Mouse (Mus musculus) lung, embryonic 15.5 days (tissue): ENCODE measurements around the gene Ebf1. TPM values are rescaled to one million over a fixed set of nuclear protein-coding genes. Genes with fewer than 3 reads are reported as not detected.

ENCODE experiments used
- ATAC-seq: fragments of 200-750 bp; cut with Nextera tagmentation; 2 replicates; pipeline ENCODE4 v1.8.0; 2017; ENCODE audit warnings: moderate number of reproducible peaks, borderline replicate concordance; ENCODE audit not compliant: low FRiP score, low TSS enrichment; ENCODE audit errors: extremely low read depth
- H3K27ac ChIP-seq: fragments of 300-500 bp; sonication (generic); 2 replicates; pipeline ENCODE4 v1.5.1; 2015; ENCODE audit warnings: moderate library complexity, mild to moderate bottlenecking, inconsistent platforms
- H3K27me3 ChIP-seq: fragments of 300-500 bp; sonication (generic); 2 replicates; pipeline ENCODE4 v1.6.1; 2015; ENCODE audit warnings: inconsistent platforms
- H3K36me3 ChIP-seq: fragments of 300-500 bp; sonication (generic); 2 replicates; pipeline ENCODE4 v1.6.1; 2015; ENCODE audit warnings: inconsistent platforms
- H3K4me1 ChIP-seq: fragments of 300-500 bp; sonication (generic); 2 replicates; pipeline ENCODE4 v1.6.1; 2015; ENCODE audit warnings: inconsistent platforms
- H3K4me2 ChIP-seq: fragments of 300-500 bp; sonication (generic); 2 replicates; pipeline ENCODE4 v1.6.1; 2015; ENCODE audit warnings: inconsistent platforms, mild to moderate bottlenecking, moderate library complexity
- H3K4me3 ChIP-seq: fragments of 300-500 bp; sonication (generic); 2 replicates; pipeline ENCODE4 v1.5.1; 2015; ENCODE audit warnings: mild to moderate bottlenecking, inconsistent platforms
- H3K9ac ChIP-seq: fragments of 300-500 bp; sonication (generic); 2 replicates; pipeline ENCODE4 v1.6.1; 2015; ENCODE audit warnings: inconsistent platforms
- H3K9me3 ChIP-seq: fragments of 300-500 bp; sonication (generic); 2 replicates; pipeline ENCODE4 v1.6.1; 2016; ENCODE audit warnings: inconsistent platforms
- WGBS: fragments of 180-500 bp; shearing (Covaris S2); methylation state at CpG from one replicate; pipeline ENCODE4 v1.1.7; 2015; 5-methylcytosine and 5-hydroxymethylcytosine counted together
- polyA plus RNA-seq: library from polyadenylated mRNA; unstranded; fragments of >200 nt; fragmentation: Nextera tagmentation; extraction: Ambion mirVana; gene quantifications from 2 replicates; pipeline ENCODE4 v1.2.1, GENCODE M21; 2015

Ebf1 gene
- polyA plus RNA-seq, 1 experiment from 2014 or later, result 12.4 TPM

GRCm38 (mm10) chr11:44620694-44621446, 3.8 kb downstream of the Ebf1 start:
- Histone ChIP-seq H3K9me3 (no peaks in the 10 kb centered on the region), H3K4me2 (peak overlapping the region; percentile 49), H3K27ac (no peak overlapping the region), H3K9ac (no peak overlapping the region), H3K27me3 (peaks cover 65% of the 10 kb centered on the region), H3K36me3 (no peaks in the 10 kb centered on the region), H3K4me1 (peaks cover 20% of the 10 kb centered on the region), H3K4me3 (peak overlapping the region; percentile 53)
- WGBS, result 41% methylated on average over 19 of the region's 19 CpGs
- ATAC-seq, result no peak

DNA sequence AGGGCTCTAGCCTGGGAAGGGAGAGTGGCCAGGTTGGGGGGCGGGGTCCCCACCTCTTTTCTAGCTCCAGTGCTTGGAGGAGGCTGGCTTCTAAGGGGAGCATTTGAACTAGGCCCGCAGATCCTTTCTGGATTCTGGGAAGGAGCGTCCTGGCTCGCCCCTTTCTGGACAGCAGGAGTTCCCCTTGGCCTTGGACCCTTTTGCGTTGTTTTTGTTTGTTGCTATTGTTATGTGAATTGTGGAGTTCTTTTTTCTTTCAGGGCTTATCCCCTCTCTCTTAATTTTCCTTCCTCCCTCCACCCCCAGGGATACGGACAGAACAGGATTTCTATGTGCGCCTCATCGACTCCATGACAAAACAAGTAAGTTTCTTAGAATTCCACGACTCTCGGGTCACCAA, 4.5 kb downstream of the Ebf1 start:
- 49% methylated on average over 10 of the region's 10 CpGs for WGBS
- Histone ChIP-seq H3K27me3 (peaks cover 58% of the 10 kb centered on the region), H3K4me3 (no peak overlapping the region), H3K27ac (no peak overlapping the region), H3K9me3 (no peaks in the 10 kb centered on the region), H3K36me3 (no peaks in the 10 kb centered on the region), H3K4me2 (no peak overlapping the region), H3K9ac (no peak overlapping the region), H3K4me1 (peaks cover 16% of the 10 kb centered on the region)
- ATAC-seq, result no peak

DNA sequence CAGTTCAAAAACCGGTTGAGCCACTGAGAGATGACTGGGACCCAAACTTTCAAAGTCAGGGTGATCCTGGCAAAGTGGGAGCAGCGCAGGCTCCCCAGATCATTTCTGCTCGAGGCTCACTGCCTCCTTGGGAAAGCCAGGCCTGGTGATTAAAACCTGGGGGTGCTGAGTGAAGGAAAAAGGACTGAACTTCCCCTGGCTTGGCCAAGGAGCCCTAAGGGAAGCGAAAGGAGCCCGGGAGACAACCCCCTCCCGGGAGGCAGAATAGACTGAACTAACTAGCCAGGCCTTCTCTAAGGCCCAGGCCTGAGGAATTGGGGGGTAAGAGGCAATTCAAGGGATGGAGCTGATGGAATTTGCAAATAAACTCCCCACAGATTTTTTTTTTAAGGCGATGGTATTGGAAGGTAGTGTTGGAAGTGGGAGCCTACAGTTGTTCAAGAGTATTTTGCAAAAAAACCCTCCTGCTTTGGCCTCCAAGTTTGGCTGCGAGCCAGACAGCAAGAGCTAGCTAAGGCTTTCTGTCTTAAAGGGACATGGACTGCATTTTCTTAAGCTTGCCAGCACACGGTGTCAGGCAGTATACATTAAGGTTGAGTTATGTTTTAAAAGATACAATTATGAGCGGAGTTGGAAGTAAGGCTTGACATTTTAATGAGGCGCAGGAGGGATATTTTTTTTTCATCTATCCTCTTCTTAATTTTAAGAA, 5.1 kb downstream of the Ebf1 start:
- Histone ChIP-seq H3K4me3 (no peak overlapping the region), H3K27me3 (peaks cover 52% of the 10 kb centered on the region), H3K36me3 (no peaks in the 10 kb centered on the region), H3K9ac (no peak overlapping the region), H3K27ac (no peak overlapping the region), H3K4me2 (no peak overlapping the region), H3K9me3 (no peaks in the 10 kb centered on the region), H3K4me1 (peaks cover 13% of the 10 kb centered on the region)
- 32% methylated on average over 11 of the region's 11 CpGs for WGBS
- no peak for ATAC-seq

DNA sequence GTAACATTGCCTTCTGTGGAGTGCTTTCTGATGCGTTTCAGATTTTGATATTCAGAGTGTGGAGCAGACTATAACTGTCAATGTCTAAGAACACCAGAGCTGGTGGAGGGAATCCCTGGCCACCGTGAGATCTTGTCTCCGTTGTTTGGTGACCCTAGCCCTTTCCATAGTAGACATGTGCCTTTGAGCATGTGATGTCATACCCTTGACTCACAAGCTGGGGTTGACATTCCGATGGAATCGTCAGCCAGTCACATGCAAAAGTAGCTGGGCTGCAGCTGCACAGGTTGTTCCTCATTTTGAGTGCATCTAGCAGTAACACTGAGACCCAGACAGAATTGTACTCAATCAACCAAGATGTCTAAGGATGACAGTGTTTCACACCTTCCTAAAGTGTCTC, 7.4 kb downstream of the Ebf1 start:
- peaks cover 12% of the 10 kb centered on the region for H3K4me1 ChIP-seq
- H3K4me2 ChIP-seq, result no peak overlapping the region
- H3K36me3 ChIP-seq, result no peaks in the 10 kb centered on the region
- no peak overlapping the region for H3K4me3 ChIP-seq
- 39% methylated on average over 5 of the region's 5 CpGs for WGBS
- no peaks in the 10 kb centered on the region for H3K9me3 ChIP-seq
- no peak overlapping the region for H3K27ac ChIP-seq
- ATAC-seq, result no peak
- H3K27me3 ChIP-seq, result peaks cover 38% of the 10 kb centered on the region
- no peak overlapping the region for H3K9ac ChIP-seq

GRCm38 (mm10) chr11:44626065-44626464, 8.9 kb downstream of the Ebf1 start:
- Histone ChIP-seq H3K9me3 (no peaks in the 10 kb centered on the region), H3K4me2 (no peak overlapping the region), H3K27me3 (peaks cover 22% of the 10 kb centered on the region), H3K27ac (no peak overlapping the region), H3K9ac (no peak overlapping the region), H3K4me3 (no peak overlapping the region), H3K4me1 (peaks cover 4% of the 10 kb centered on the region; the same call in 1 of the 2 replicates), H3K36me3 (no peaks in the 10 kb centered on the region)
- WGBS, result 76% methylated on average over 10 of the region's 10 CpGs
- ATAC-seq, result no peak

DNA sequence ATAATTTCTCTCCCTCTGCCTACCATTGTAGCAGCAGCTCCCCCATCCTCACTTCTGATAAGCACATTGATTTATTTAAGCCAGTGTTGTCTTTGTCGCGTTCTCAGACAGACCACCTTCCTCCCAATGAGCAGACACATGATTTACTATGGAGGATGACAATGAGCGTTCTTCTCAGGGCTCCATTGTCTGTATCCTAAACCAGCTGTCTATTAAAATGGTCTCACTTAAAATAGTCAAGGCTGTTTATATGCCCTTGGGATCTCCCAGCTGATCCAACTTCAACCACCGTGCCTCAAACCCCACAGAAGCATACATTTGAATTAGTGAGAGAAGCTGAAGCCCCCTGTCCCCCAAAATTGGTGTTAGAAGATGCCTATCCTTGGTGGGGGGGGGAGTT, 11.3 kb downstream of the Ebf1 start:
- peaks cover 4% of the 10 kb centered on the region; the same call in 1 of the 2 replicates for H3K4me1 ChIP-seq
- H3K9me3 ChIP-seq, result no peaks in the 10 kb centered on the region
- no peak overlapping the region for H3K4me2 ChIP-seq
- no peak overlapping the region for H3K9ac ChIP-seq
- no peak for ATAC-seq
- no peaks in the 10 kb centered on the region for H3K36me3 ChIP-seq
- H3K4me3 ChIP-seq, result no peak overlapping the region
- H3K27me3 ChIP-seq, result 0 out of 2 replicates have a peak, but pooled peaks cover 7% of the 10 kb centered on the region
- H3K27ac ChIP-seq, result no peak overlapping the region
- WGBS, result 36% methylated on average over 4 of the region's 4 CpGs

DNA sequence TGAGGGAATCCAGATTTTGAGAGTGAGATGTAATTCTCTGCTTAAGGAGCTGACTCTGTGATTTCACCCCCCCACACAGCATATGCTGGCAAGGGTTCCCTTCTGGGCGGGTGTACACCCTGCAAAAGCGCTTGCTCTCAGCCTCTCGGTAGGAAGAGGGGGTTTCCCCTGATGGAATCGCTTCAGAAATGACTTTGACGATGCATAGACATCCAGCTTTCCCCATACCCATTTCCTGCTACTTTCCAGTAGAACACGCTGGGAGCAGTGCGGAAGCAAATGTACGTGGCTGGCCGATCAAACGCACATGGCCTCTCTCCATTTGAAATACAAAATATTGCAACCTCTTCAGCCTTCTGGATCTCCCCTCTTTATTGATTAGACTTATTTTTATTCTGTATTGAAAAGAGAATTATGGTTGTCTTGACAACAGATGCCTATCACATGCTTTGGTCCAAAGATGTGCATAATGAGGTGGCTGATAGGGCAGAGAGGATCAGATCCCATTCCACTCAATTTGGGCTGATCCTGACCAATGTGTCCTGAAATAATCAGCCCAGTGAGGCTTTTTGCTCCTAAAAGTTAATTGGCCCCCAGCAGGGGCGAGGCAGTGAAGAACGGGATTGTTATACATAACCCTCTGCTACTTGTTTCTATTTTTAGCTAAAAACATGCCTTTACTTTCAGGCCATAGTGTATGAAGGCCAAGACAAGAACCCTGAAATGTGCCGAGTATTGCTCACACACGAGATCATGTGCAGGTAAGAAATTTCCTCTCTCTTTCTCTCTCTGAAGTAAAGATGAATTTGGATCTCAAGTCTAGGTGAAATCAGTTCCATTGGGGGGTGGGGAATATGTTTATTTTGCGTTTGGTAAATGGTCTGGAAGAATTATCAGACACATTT, 15.2 kb downstream of the Ebf1 start:
- Histone ChIP-seq H3K4me2 (no peak overlapping the region), H3K27ac (no peak overlapping the region), H3K9ac (no peak overlapping the region), H3K4me3 (no peak overlapping the region), H3K27me3 (no peaks in the 10 kb centered on the region), H3K9me3 (no peaks in the 10 kb centered on the region), H3K4me1 (peaks cover 4% of the 10 kb centered on the region; the same call in 1 of the 2 replicates), H3K36me3 (no peaks in the 10 kb centered on the region)
- ATAC-seq, result no peak
- 77% methylated on average over 15 of the region's 15 CpGs for WGBS

DNA sequence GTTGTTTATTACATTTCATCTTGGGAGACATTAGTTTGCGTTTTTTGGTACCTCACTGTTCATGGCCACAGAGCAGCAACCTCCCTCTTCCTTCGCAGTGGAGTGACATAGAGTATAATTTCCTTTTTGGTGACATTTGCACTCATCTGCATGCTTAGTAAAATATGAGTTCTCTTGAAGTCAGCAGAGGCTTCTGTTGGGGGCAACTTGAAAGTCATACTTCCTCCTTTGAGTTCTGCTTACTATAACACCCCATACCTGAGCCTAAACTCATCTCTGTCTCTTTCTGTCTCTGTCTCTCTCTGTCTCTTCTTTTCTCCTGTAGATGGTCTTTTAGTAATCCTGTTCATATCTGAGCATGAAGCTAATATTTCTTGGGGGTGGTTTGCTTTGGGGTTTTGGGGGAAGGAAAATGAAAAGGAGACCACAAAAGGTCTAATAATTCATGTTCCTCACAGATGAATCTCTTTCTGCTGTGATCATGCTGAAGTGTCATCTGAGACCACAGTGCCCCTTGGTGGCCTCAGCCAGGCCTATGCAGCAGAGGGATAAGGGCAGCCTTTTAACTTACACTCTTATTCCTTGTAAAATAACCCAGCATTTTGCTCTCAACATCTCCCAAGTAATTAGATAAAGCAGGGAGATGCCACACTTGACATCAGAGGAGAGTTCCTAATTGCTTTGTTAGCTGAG, 16.0 kb downstream of the Ebf1 start:
- no peak for ATAC-seq
- Histone ChIP-seq H3K4me2 (no peak overlapping the region), H3K9me3 (no peaks in the 10 kb centered on the region), H3K4me3 (no peak overlapping the region), H3K9ac (no peak overlapping the region), H3K27ac (no peak overlapping the region), H3K36me3 (no peaks in the 10 kb centered on the region), H3K4me1 (peaks cover 1% of the 10 kb centered on the region; the same call in 1 of the 2 replicates), H3K27me3 (no peaks in the 10 kb centered on the region)
- 75% methylated on average over 2 of the region's 2 CpGs for WGBS

DNA sequence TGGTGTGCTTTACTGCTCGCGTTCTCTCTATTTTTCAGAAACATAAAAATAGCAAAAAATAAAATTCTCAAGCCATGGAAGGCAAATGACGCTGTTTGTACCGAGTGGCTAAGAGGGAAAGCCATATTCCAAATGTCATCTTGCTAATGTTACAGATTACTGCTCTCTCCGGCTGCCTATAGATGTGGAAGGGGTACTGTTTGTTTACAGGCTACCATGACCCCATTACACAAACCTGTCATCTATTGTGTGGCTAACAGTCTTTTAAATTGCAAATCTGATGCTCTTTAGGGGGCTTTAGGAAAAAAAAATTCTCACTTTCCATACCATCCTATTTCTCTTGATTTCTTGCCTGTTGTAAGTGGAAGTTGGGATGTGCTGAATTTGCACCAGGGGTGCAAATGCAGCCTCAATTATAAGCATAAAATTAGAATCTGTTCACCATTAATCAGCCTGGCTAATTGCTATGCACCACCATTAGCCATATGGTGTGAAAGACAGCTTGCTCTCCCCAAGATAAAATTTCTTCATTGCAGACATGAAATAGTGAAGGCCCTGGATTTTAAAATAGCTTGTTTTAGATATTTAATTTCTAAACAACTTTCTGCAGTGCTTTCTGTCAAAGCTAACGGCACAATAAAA, 17.6 kb downstream of the Ebf1 start:
- H3K4me2 ChIP-seq, result no peak overlapping the region
- no peak overlapping the region for H3K9ac ChIP-seq
- no peak overlapping the region for H3K4me3 ChIP-seq
- WGBS, result 71% methylated on average over 6 of the region's 6 CpGs
- H3K36me3 ChIP-seq, result no peaks in the 10 kb centered on the region
- ATAC-seq, result no peak
- no peaks in the 10 kb centered on the region for H3K27me3 ChIP-seq
- no peaks in the 10 kb centered on the region for H3K4me1 ChIP-seq
- no peak overlapping the region for H3K27ac ChIP-seq
- no peaks in the 10 kb centered on the region for H3K9me3 ChIP-seq

GRCm38 (mm10) chr11:44636241-44636640, 19.1 kb downstream of the Ebf1 start:
- no peaks in the 10 kb centered on the region for H3K27me3 ChIP-seq
- H3K4me3 ChIP-seq, result no peak overlapping the region
- H3K36me3 ChIP-seq, result no peaks in the 10 kb centered on the region
- no peaks in the 10 kb centered on the region for H3K4me1 ChIP-seq
- no peaks in the 10 kb centered on the region for H3K9me3 ChIP-seq
- 70% methylated on average over 1 of the region's 1 CpGs for WGBS
- H3K4me2 ChIP-seq, result no peak overlapping the region
- no peak for ATAC-seq
- no peak overlapping the region for H3K27ac ChIP-seq
- no peak overlapping the region for H3K9ac ChIP-seq

DNA sequence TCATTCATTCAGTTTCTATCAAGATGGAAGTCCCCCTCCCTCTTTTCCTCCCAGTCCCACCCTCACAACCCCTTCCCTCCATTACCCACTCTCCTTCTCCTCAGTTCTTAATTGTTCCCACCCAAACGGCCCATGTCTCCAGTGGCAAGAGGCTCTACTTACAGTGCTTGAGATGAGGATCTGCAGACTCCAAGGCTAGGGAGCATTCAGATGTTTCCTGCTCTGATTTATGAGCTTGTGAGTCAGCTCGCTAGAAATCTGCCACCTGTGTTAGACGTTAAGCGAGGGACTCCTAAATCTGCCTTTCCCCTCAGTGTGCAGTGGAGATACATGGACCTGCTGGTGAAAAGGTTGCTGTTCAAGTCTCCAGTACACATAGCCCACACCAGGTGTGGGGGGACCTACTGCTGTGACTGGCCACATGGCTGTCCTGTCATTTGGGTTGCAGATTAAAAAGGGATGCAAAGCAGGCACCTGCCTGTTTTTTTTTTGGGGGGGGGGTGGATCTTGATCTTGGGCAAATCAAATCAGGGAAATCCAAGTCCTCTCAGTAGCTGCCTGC, 21.2 kb downstream of the Ebf1 start:
- Histone ChIP-seq H3K27me3 (no peaks in the 10 kb centered on the region; the same call in 1 of the 2 replicates), H3K27ac (no peak overlapping the region), H3K4me3 (no peak overlapping the region), H3K4me2 (no peak overlapping the region), H3K9ac (no peak overlapping the region), H3K4me1 (no peaks in the 10 kb centered on the region), H3K36me3 (no peaks in the 10 kb centered on the region), H3K9me3 (no peaks in the 10 kb centered on the region)
- no peak for ATAC-seq
- 63% methylated on average over 4 of the region's 4 CpGs for WGBS
